Mouse (Mus musculus) lung, postnatal 0 days (tissue): ENCODE results near the gene Olfr1449. TPM values are rescaled to one million over a fixed set of nuclear protein-coding genes. Genes with fewer than 3 reads are reported as not detected.
"Not testable (repeated sequence)": the region's sequence is repeated elsewhere in the genome, so short reads cannot be mapped to it uniquely, and the experiment has no call there.

Experiments used
- ATAC-seq: fragments of 200-750 bp; cut with Nextera tagmentation; 2 replicates; pipeline ENCODE4 v1.8.0; 2017; ENCODE audit warnings: moderate library complexity
- DNase-seq: peaks from one replicate; pipeline ENCODE4 v3.0.0-alpha.2; 2016; ENCODE audit warnings: low spot score
- H3K27ac ChIP-seq: fragments of 300-500 bp; sonication (generic); 2 replicates; pipeline ENCODE4 v1.5.1; 2014; ENCODE audit warnings: antibody characterized with exemption, mild to moderate bottlenecking, low read length, mixed read lengths
- H3K27me3 ChIP-seq: fragments of 300-500 bp; sonication (generic); replicated peaks from 2 replicates; pipeline ENCODE4 v1.6.1; 2014; ENCODE audit warnings: low read length, mixed read lengths; ENCODE audit not compliant: insufficient read depth
- H3K36me3 ChIP-seq: fragments of 300-500 bp; sonication (generic); 2 replicates; pipeline ENCODE4 v1.6.1; 2014; ENCODE audit warnings: low read length, mixed read lengths; ENCODE audit not compliant: insufficient read depth
- H3K4me1 ChIP-seq: fragments of 300-500 bp; sonication (generic); 2 replicates; pipeline ENCODE4 v1.6.1; 2014; ENCODE audit warnings: antibody characterized with exemption, low read depth, low read length, mixed read lengths; ENCODE audit not compliant: insufficient read depth
- H3K4me2 ChIP-seq: fragments of 300-500 bp; sonication (generic); replicated peaks from 2 replicates; pipeline ENCODE4 v1.6.1; 2014; ENCODE audit warnings: low read depth, mild to moderate bottlenecking, low read length, moderate library complexity, mixed read lengths
- H3K4me3 ChIP-seq: fragments of 300-500 bp; sonication (generic); 2 replicates; pipeline ENCODE4 v1.5.1; 2014; ENCODE audit warnings: low read depth, low read length
- H3K9ac ChIP-seq: fragments of 300-500 bp; sonication (generic); replicated peaks from 2 replicates; pipeline ENCODE4 v1.6.1; 2014; ENCODE audit warnings: low read depth, mild to moderate bottlenecking
- H3K9me3 ChIP-seq: fragments of 300-500 bp; sonication (generic); 2 replicates; pipeline ENCODE4 v1.6.1; 2016; ENCODE audit warnings: low read length, mixed read lengths
- CTCF ChIP-seq: IDR thresholded peaks from 2 replicates; pipeline ENCODE4 v1.5.1; 2016; ENCODE audit warnings: antibody characterized with exemption, mild to moderate bottlenecking
- EP300 ChIP-seq: IDR thresholded peaks from 2 replicates; pipeline ENCODE4 v1.6.1; 2016; ENCODE audit warnings: antibody characterized with exemption, mild to moderate bottlenecking, control low read depth
- WGBS: fragments of 180-500 bp; shearing (Covaris S2); extraction: QIAGEN DNeasy Blood & Tissue Kit; methylation state at CpG from one replicate; pipeline ENCODE4 v1.1.7; 2014; 5-methylcytosine and 5-hydroxymethylcytosine counted together
- polyA plus RNA-seq: library from polyadenylated mRNA; unstranded; fragments of >200 nt; fragmentation: Nextera tagmentation; extraction: Ambion mirVana; gene quantifications from 2 replicates; pipeline ENCODE4 v1.2.1, GENCODE M21; 2015

Gene Olfr1449
- polyA plus RNA-seq = not detected in 2 replicates

GRCm38 (mm10) chr19:12930540-12930939, at the start of gene Olfr1449:
TSS of gene Olfr1449 (plus strand) at chr19:12930840.
- Histone ChIP-seq H3K9me3 (no peaks in the 10 kb centered on the region), H3K27ac (no peak within 1 kb of the TSS), H3K4me1 (no peaks in the 10 kb centered on the region), H3K27me3 (no peaks in the 10 kb centered on the region), H3K4me3 (no peak within 1 kb of the TSS), H3K36me3 (no peaks in the 10 kb centered on the region), H3K9ac (no peak within 1 kb of the TSS), H3K4me2 (no peak within 1 kb of the TSS)
- no peak for DNase-seq
- TF ChIP-seq EP300 (no peak), CTCF (no peak)
- ATAC-seq = no peak

GRCm38 (mm10) chr19:12883555-12883954, 47.1 kb upstream of the Olfr1449 start, which contains the start of gene Olfr1445:
TSS of gene Olfr1445 (plus strand) at chr19:12883855.
- no peaks in the 10 kb centered on the region for H3K36me3 ChIP-seq
- no peak within 1 kb of the TSS for H3K27ac ChIP-seq
- no peaks in the 10 kb centered on the region for H3K9me3 ChIP-seq
- no peak within 1 kb of the TSS for H3K4me2 ChIP-seq
- no peaks in the 10 kb centered on the region for H3K4me1 ChIP-seq
- no peak within 1 kb of the TSS for H3K4me3 ChIP-seq
- WGBS = 75% methylated on average over 2 of the region's 2 CpGs
- DNase-seq (no peak), ATAC-seq (no peak)
- H3K9ac ChIP-seq = no peak within 1 kb of the TSS
- H3K27me3 ChIP-seq = no peaks in the 10 kb centered on the region
- TF ChIP-seq EP300 (no peak), CTCF (no peak)

DNA sequence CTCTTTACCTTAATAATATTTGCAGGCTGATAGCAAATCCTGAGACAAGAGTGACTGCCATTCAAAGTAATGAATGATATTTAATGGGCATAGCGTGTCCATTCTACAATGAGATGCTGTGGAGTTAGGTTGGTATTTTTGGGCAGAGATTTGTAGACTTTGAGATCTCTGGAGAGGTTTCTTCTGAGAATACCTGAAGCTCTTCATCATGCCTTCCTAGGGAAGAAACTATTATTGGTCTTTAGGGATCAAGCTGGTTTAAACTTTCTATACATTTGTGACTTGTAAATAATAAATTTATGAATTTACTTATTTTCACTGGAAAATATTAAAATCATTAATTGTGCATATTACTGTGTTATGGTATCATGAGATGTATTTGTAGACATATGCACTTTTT, 37.2 kb upstream of the Olfr1449 start, which contains the start of gene Olfr1446:
TSS of gene Olfr1446 (minus strand) at position 101 of the 400 bp plus-strand sequence.
- WGBS = 74% methylated on average over 1 of the region's 1 CpGs
- no peak for DNase-seq
- TF ChIP-seq EP300 = no peak
- TF ChIP-seq CTCF = no peak
- Histone ChIP-seq H3K9ac (no peak within 1 kb of the TSS), H3K27ac (no peak within 1 kb of the TSS), H3K4me3 (no peak within 1 kb of the TSS), H3K4me1 (no peaks in the 10 kb centered on the region), H3K27me3 (no peaks in the 10 kb centered on the region), H3K4me2 (no peak within 1 kb of the TSS), H3K9me3 (no peaks in the 10 kb centered on the region), H3K36me3 (no peaks in the 10 kb centered on the region)
- no peak for ATAC-seq

GRCm38 (mm10) chr19:12903643-12904042, 27.0 kb upstream of the Olfr1449 start, which contains the start of gene Olfr1447:
TSS of gene Olfr1447 (minus strand) at chr19:12903743.
- Histone ChIP-seq H3K4me1 (no peaks in the 10 kb centered on the region), H3K36me3 (no peaks in the 10 kb centered on the region), H3K27ac (no peak within 1 kb of the TSS), H3K4me3 (no peak within 1 kb of the TSS), H3K27me3 (no peaks in the 10 kb centered on the region), H3K9ac (no peak within 1 kb of the TSS), H3K4me2 (no peak within 1 kb of the TSS), H3K9me3 (no peaks in the 10 kb centered on the region)
- TF ChIP-seq EP300 = no peak
- TF ChIP-seq CTCF = no peak
- WGBS = 80% methylated on average over 1 of the region's 1 CpGs
- DNase-seq = no peak
- no peak for ATAC-seq

DNA sequence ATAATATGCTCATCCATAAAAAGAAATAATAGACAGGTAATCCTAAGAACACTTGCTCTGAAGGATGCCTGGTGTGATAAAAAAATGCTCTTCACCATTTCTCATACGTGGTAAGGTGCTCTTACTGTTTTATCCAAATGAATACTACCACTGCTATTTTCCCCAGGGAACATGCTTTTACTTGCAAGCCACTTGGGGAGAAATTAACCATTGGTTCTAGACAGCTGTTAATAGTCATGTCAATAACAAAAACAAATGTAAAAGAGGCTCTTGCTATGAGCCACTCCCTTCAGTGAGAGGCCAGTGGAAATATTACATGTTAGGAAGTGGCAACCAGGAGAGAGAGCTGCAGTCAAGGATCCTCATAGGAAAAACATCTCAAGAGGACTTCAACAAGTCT, 6.3 kb upstream of the Olfr1449 start, which contains the start of gene Olfr1448:
TSS of gene Olfr1448 (minus strand) at position 101 of the 400 bp plus-strand sequence.
- Histone ChIP-seq H3K9ac (no peak within 1 kb of the TSS), H3K27ac (no peak within 1 kb of the TSS), H3K4me2 (no peak within 1 kb of the TSS), H3K36me3 (no peaks in the 10 kb centered on the region), H3K27me3 (no peaks in the 10 kb centered on the region), H3K4me3 (no peak within 1 kb of the TSS), H3K4me1 (no peaks in the 10 kb centered on the region), H3K9me3 (no peaks in the 10 kb centered on the region)
- no peak for TF ChIP-seq EP300
- TF ChIP-seq CTCF = no peak
- no peak for ATAC-seq
- DNase-seq = no peak
- 66% methylated on average over 1 of the region's 1 CpGs for WGBS

DNA sequence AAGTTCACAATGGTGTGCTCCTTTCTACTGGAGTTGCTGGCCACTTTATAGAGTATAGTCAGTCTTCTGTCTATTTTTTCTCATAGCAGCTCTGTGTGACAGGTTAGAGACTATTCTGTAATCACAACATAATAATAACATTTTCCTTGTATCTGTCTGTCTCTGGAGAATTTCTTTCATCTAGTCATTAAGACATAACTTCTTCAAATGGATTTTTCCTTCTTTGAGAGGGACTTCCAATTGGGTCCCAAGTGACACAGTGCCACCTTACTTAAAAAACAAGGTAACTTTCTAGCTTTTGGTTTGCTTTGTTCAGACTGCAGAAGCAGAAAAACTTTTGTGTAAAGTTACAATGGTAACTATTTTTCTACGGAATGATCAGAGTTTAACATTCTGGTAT, 19.3 kb downstream of the Olfr1449 start, which contains the start of gene Olfr1450:
TSS of gene Olfr1450 (plus strand) at position 301 of the 400 bp plus-strand sequence.
- ATAC-seq (no peak), DNase-seq (no peak)
- 87% methylated on average over 1 of the region's 1 CpGs for WGBS
- H3K9me3 ChIP-seq = no peaks in the 10 kb centered on the region
- no peaks in the 10 kb centered on the region for H3K27me3 ChIP-seq
- no peaks in the 10 kb centered on the region for H3K4me1 ChIP-seq
- H3K4me3 ChIP-seq = no peak within 1 kb of the TSS
- H3K4me2 ChIP-seq = no peak within 1 kb of the TSS
- no peak within 1 kb of the TSS for H3K9ac ChIP-seq
- no peaks in the 10 kb centered on the region for H3K36me3 ChIP-seq
- TF ChIP-seq CTCF (no peak), EP300 (no peak)
- no peak within 1 kb of the TSS for H3K27ac ChIP-seq

- not testable (repeated sequence) for H3K4me1 ChIP-seq, DNase-seq, H3K9me3 ChIP-seq, H3K36me3 ChIP-seq, H3K27me3 ChIP-seq, H3K4me3 ChIP-seq, H3K9ac ChIP-seq, ATAC-seq, H3K4me2 ChIP-seq, H3K27ac ChIP-seq
- WGBS = 71% methylated on average over 5 of the region's 5 CpGs
These were observed 39.4 kb downstream of the Olfr1449 start for GRCm38 (mm10) chr19:12970082-12970481.

Other genes with a start within 250 kb of the Olfr1449 start
- not detected in 2 replicates for gene Keg1, start 235.1 kb upstream of the Olfr1449 start, polyA plus RNA-seq
- 0.91 and 0.93 TPM in 2 replicates for gene Cntf, start 165.2 kb upstream of the Olfr1449 start, polyA plus RNA-seq
- gene Zfp91, start 134.7 kb upstream of the Olfr1449 start, polyA plus RNA-seq = 12.0 and 12.6 TPM in 2 replicates
- 2.9 and 3.7 TPM in 2 replicates for gene Lpxn, start 134.6 kb upstream of the Olfr1449 start, polyA plus RNA-seq
- not detected in 2 replicates for gene Gm5244, start 84.2 kb upstream of the Olfr1449 start, polyA plus RNA-seq
- not detected in 2 replicates for gene Olfr1444, start 73.6 kb upstream of the Olfr1449 start, polyA plus RNA-seq
- not detected in 2 replicates for gene Olfr1445, start 47.0 kb upstream of the Olfr1449 start, polyA plus RNA-seq
- not detected in 2 replicates for gene Olfr1446, start 37.3 kb upstream of the Olfr1449 start, polyA plus RNA-seq
- gene Olfr1447, start 27.1 kb upstream of the Olfr1449 start, polyA plus RNA-seq = not detected in 2 replicates
- gene Olfr1448, start 6.4 kb upstream of the Olfr1449 start, polyA plus RNA-seq = not detected in 2 replicates
- not detected in 2 replicates for gene Olfr1450, start 19.4 kb downstream of the Olfr1449 start, polyA plus RNA-seq
- gene Olfr1451, start 64.2 kb downstream of the Olfr1449 start, polyA plus RNA-seq = not detected in 2 replicates
- gene Olfr1453, start 97.5 kb downstream of the Olfr1449 start, polyA plus RNA-seq = not detected in 2 replicates
- gene Olfr1454, start 129.8 kb downstream of the Olfr1449 start, polyA plus RNA-seq = not detected in 2 replicates
- not detected in 2 replicates for gene Olfr1457, start 167.1 kb downstream of the Olfr1449 start, polyA plus RNA-seq
- not detected in 2 replicates for gene Olfr1458, start 175.9 kb downstream of the Olfr1449 start, polyA plus RNA-seq
- gene Olfr1459, start 218.7 kb downstream of the Olfr1449 start, polyA plus RNA-seq = not detected in 2 replicates
- not detected in 2 replicates for gene Olfr1461, start 232.2 kb downstream of the Olfr1449 start, polyA plus RNA-seq